Mouse (Mus musculus): ENCODE data around the gene Hsd3b7.
"Not testable (repeated sequence)": the region's sequence is repeated elsewhere in the genome, so short reads cannot be mapped to it uniquely, and the experiment has no call there.

Gene Hsd3b7

GRCm38 (mm10) chr7:127835550-127835949 lies 35.1 kb downstream of the Hsd3b7 start:
- no peaks in the 10 kb centered on the region for H3K9me3 ChIP-seq (ENCODE audit: low read length)
- no peak for TF ChIP-seq CTCF (conservative IDR thresholded peaks at IDR 0.05; ENCODE audit: low read length)
- H3K4me1 ChIP-seq (replicated peaks; ENCODE audit: low read depth, low read length) = peaks cover under 1% of the 10 kb centered on the region; the same call in 1 of the 2 replicates
- H3K27me3 ChIP-seq (ENCODE audit: insufficient read depth, low read length) = peaks cover 3% of the 10 kb centered on the region; the same call in 1 of the 2 replicates
- H3K4me3 ChIP-seq (replicated peaks; ENCODE audit: low read length) = no peak overlapping the region
- H3K36me3 ChIP-seq (ENCODE audit: insufficient read depth, low read length) = no peaks in the 10 kb centered on the region

DNA sequence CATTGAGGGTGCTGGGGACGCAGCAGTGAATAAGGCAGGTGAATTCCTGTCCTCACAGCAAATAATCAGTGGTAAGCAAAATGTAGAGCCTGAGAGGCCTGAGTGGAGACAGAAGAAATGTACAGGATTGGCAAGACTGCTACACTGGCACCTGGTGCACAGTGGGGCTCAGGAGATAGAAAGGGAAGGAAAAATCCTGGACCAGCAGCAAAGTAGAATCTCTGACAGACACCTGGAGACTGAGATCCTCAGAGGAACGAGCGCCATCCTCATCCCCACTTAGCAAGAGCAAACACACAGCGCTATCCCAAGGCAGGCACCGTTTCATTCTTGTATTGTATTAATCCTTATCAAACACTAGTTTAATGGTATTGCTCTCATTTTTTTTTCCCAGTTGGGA lies 37.1 kb downstream of the Hsd3b7 start:
- H3K4me3 ChIP-seq (replicated peaks; ENCODE audit: low read length) = no peak overlapping the region
- no peak for TF ChIP-seq CTCF (conservative IDR thresholded peaks at IDR 0.05; ENCODE audit: low read length)
- no peak for TF ChIP-seq NANOG (IDR thresholded peaks at IDR 0.05; ENCODE audit: borderline replicate concordance, low read length)
- no peak for TF ChIP-seq POU5F1 (IDR thresholded peaks at IDR 0.05; ENCODE audit: borderline replicate concordance, low read length)
- no peaks in the 10 kb centered on the region for H3K9me3 ChIP-seq (ENCODE audit: low read length)
- H3K27me3 ChIP-seq (ENCODE audit: insufficient read depth, low read length) = peaks cover 3% of the 10 kb centered on the region; the same call in 1 of the 2 replicates
- H3K4me1 ChIP-seq (replicated peaks; ENCODE audit: low read depth, low read length) = peaks cover 9% of the 10 kb centered on the region
- H3K36me3 ChIP-seq (ENCODE audit: insufficient read depth, low read length) = no peaks in the 10 kb centered on the region

DNA sequence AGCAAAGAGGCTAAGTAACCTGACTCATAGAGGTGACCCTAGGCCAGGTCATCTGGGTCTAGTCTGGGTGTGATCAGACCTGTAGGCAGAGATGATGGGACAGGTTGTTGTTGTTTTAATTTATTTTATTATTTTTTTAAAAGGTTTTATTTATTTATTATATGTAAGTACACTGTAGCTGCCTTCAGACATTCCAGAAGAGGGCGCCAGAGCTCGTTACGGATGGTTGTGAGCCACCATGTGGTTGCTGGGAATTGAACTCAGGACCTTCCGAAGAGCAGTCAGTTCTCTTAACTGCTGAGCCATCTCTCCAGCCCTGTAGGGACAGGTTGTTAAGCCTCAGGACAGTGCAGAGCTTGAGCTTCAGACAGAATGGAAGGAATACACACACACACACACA lies 37.5 kb downstream of the Hsd3b7 start:
- TF ChIP-seq CTCF (conservative IDR thresholded peaks at IDR 0.05; ENCODE audit: low read length) = peak; percentile 40
- H3K4me1 ChIP-seq (replicated peaks; ENCODE audit: low read depth, low read length) = peaks cover 13% of the 10 kb centered on the region
- not testable (repeated sequence) for H3K9me3 ChIP-seq (ENCODE audit: low read length); H3K4me3 ChIP-seq (replicated peaks; ENCODE audit: low read length); H3K36me3 ChIP-seq (ENCODE audit: insufficient read depth, low read length); H3K27me3 ChIP-seq (ENCODE audit: insufficient read depth, low read length)

- H3K36me3 ChIP-seq (ENCODE audit: insufficient read depth, low read length) = peaks cover 16% of the 10 kb centered on the region
- H3K4me1 ChIP-seq (replicated peaks; ENCODE audit: low read depth, low read length) = peaks cover 15% of the 10 kb centered on the region
- H3K4me3 ChIP-seq (replicated peaks; ENCODE audit: low read length); H3K9me3 ChIP-seq (ENCODE audit: low read length); H3K27me3 ChIP-seq (ENCODE audit: insufficient read depth, low read length): not testable (repeated sequence)
Measured at GRCm38 (mm10) chr7:127840031-127840430, 39.6 kb downstream of the Hsd3b7 start.

DNA sequence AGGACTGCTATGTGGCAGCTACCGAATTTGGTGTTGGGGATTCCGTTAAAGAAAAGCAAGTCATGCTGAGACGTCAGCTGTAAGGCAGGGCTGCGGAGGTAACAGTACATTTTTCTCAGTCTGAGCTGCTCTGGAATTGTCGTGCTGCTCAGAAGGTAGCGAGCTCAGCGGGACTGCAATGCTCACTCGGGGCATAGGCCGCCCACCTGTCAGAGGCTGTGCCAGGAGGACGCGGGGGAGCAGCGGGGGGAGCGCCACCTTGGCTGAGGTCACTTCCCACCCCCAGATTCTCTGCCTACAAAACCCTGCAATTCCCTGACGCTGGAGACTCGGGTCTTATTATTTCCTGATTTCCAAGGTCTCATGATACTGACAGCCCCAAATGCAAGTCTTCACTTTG lies 40.5 kb downstream of the Hsd3b7 start:
- peaks cover 18% of the 10 kb centered on the region for H3K36me3 ChIP-seq (ENCODE audit: insufficient read depth, low read length)
- H3K4me3 ChIP-seq (replicated peaks; ENCODE audit: low read length) = peak overlapping the region; percentile 93
- H3K4me1 ChIP-seq (replicated peaks; ENCODE audit: low read depth, low read length) = peaks cover 17% of the 10 kb centered on the region
- TF ChIP-seq CTCF (conservative IDR thresholded peaks at IDR 0.05; ENCODE audit: low read length) (no peak), POU5F1 (IDR thresholded peaks at IDR 0.05; ENCODE audit: borderline replicate concordance, low read length) (no peak), NANOG (IDR thresholded peaks at IDR 0.05; ENCODE audit: borderline replicate concordance, low read length) (no peak)
- H3K9me3 ChIP-seq (ENCODE audit: low read length) = no peaks in the 10 kb centered on the region
- H3K27me3 ChIP-seq (ENCODE audit: insufficient read depth, low read length) = peaks cover 3% of the 10 kb centered on the region; the same call in 1 of the 2 replicates

DNA sequence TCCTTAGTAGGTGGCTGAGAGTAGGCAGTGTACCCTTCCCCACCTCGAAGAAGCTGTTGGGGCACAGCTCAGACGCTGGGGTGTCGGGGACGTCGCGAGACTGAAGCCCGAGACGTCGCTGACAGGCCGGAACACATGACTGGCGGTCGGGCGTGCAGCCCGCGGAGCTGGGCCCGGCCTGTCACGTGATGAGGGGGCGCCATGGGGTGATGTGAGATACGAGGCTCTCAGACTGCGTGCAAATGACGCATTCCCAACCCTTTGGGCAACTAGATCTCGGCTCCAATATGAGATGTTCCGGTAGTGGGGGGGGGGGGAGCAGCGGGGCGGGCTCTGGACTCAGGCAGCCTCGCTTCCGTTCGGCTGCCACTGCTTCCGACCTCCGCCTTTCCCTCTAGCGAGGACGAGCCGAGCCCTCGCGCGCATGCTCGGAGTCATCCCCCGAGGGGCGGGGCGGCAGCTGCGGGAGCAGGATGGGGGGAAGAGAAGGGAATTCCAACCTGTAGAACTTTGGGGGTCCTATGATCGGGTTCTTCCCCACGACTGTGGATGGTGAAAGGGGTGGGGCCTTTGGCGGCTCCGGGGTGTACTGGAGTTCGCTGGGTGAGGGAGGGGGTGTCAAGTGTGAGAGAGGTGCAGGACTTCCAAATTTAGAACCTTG lies 41.1 kb downstream of the Hsd3b7 start:
- no peaks in the 10 kb centered on the region for H3K9me3 ChIP-seq (ENCODE audit: low read length)
- peaks cover 23% of the 10 kb centered on the region for H3K36me3 ChIP-seq (ENCODE audit: insufficient read depth, low read length)
- H3K27me3 ChIP-seq (ENCODE audit: insufficient read depth, low read length) = peaks cover 3% of the 10 kb centered on the region; the same call in 1 of the 2 replicates
- TF ChIP-seq NANOG (IDR thresholded peaks at IDR 0.05; ENCODE audit: borderline replicate concordance, low read length) (no peak), POU5F1 (IDR thresholded peaks at IDR 0.05; ENCODE audit: borderline replicate concordance, low read length) (no peak), CTCF (conservative IDR thresholded peaks at IDR 0.05; ENCODE audit: low read length) (no peak)
- H3K4me1 ChIP-seq (replicated peaks; ENCODE audit: low read depth, low read length) = peaks cover 23% of the 10 kb centered on the region
- peak overlapping the region; percentile 93 for H3K4me3 ChIP-seq (replicated peaks; ENCODE audit: low read length)

DNA sequence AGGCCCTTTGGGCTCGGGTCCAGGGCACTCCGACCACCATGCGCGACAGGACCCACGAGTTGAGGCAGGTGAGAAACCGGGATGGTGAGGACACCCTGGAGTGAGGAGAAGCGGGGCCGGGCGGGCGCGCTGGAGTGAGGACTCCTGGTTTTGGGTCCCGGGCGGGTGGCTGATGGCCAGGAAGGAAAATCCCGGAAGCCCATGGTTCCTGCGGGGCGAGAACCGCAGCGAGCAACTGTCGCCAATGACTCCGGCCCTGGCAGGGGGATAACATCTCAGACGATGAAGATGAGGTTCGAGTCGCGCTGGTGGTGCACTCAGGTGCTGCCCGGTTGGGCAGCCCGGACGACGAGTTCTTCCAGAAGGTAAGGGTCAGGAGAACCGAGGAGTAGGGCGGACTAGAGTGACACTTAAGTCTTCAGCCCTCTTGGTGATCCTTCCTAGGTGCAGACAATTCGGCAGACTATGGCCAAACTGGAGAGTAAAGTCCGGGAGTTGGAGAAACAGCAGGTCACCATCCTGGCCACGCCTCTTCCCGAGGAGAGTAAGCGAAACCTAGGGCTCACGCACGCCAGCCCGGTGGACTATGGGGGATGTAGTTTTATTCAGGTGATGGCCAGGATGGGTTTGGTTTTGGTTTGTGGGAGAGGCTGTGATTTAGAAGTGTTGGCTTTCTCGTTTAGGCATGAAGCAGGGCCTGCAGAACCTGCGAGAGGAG lies 41.8 kb downstream of the Hsd3b7 start:
- Histone ChIP-seq H3K4me1 (replicated peaks; ENCODE audit: low read depth, low read length) (peaks cover 27% of the 10 kb centered on the region), H3K27me3 (ENCODE audit: insufficient read depth, low read length) (peaks cover 3% of the 10 kb centered on the region; the same call in 1 of the 2 replicates), H3K9me3 (ENCODE audit: low read length) (no peaks in the 10 kb centered on the region), H3K36me3 (ENCODE audit: insufficient read depth, low read length) (peaks cover 30% of the 10 kb centered on the region), H3K4me3 (replicated peaks; ENCODE audit: low read length) (peak overlapping the region; percentile 93)
- TF ChIP-seq CTCF (conservative IDR thresholded peaks at IDR 0.05; ENCODE audit: low read length) (no peak), POU5F1 (IDR thresholded peaks at IDR 0.05; ENCODE audit: borderline replicate concordance, low read length) (no peak), NANOG (IDR thresholded peaks at IDR 0.05; ENCODE audit: borderline replicate concordance, low read length) (no peak)

DNA sequence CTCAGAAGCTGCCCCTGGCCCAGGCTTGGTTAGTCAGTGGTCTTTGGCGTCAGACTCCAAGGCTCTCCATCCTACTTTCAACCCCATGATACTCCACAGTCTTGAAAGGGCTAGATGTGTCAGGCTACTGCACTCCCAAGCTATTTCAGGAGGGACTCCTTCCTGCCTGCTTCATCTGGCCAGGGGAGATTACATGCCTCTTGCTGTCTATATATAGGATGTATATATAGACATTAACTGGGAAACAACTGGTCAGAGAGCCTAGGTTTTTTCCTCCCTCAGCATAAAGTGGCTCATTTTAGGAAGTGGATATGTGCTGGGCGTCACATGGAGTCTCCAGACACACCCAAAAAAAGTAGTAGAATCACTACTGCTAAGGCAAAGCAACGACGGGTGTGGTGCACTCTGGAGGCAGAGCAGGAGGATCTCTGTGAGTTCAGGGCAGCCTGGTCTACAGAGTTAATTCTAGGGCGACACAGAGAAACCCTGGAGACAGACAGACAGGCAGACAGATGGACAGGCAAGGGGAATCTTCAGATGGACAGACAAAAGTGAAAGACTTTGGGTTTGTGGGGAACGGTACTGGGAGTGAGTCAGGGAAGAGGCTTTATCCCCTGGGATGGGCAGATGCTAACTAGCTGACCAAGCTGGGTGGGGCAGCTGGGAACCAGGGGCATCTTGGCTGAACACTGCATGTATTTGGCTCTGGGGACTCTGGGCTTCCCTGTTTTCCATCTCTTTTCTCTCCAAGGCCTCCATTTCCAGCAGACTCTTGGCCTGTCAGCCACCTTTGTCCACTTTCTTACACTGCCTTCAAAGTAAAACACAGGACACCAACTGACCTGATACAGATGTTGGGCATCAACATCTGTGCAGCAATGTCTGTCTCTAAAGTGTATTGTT lies 49.8 kb downstream of the Hsd3b7 start:
- H3K4me3 ChIP-seq (replicated peaks; ENCODE audit: low read length) = no peak overlapping the region
- H3K9me3 ChIP-seq (ENCODE audit: low read length) = no peaks in the 10 kb centered on the region
- peaks cover 43% of the 10 kb centered on the region for H3K4me1 ChIP-seq (replicated peaks; ENCODE audit: low read depth, low read length)
- peaks cover 27% of the 10 kb centered on the region for H3K36me3 ChIP-seq (ENCODE audit: insufficient read depth, low read length)
- no peaks in the 10 kb centered on the region for H3K27me3 ChIP-seq (ENCODE audit: insufficient read depth, low read length)
- TF ChIP-seq POU5F1 (IDR thresholded peaks at IDR 0.05; ENCODE audit: borderline replicate concordance, low read length) = no peak
- no peak for TF ChIP-seq NANOG (IDR thresholded peaks at IDR 0.05; ENCODE audit: borderline replicate concordance, low read length)
- TF ChIP-seq CTCF (conservative IDR thresholded peaks at IDR 0.05; ENCODE audit: low read length) = no peak
